Mouse (Mus musculus): Measurements from ENCODE around the gene Olfr67. TPM values are rescaled to one million over a fixed set of nuclear protein-coding genes. Genes with fewer than 3 reads are reported as not detected.
A peak's percentile ranks its signal among the peaks of the same experiment; 100 is the strongest.
"Not testable (repeated sequence)": the region's sequence is repeated elsewhere in the genome, so short reads cannot be mapped to it uniquely, and the experiment has no call there.

The Olfr67 gene
- total RNA-seq (2017) = not detected in 2 replicates

DNA sequence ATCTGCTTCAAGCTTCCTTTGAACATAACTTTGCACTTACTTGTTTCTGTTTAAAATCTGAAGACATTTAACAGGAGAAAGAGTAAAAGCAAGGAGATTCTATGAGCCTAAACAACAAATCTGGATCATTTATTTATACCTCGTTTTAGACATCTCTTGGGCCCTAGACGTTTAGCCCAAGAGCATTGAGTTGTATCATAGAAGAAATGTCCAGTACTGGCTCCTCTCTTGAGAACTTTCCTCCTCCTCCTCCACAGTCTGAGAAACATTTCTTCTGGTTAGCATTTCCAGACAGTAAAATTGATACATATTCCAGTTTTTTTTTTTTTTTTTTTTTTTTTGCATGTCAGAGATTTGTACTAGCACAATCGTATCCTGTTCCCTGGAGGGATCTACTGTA is at the start of gene Olfr67:
Gene Olfr67 (minus strand): TSS at position 101 of the 400 bp plus-strand sequence.
- no peak for ATAC-seq (replicated peaks in 1 of 2; ENCODE audit: insufficient read depth in 1 of 2, low FRiP score in 2 of 2, low TSS enrichment in 1 of 2, low read depth in 1 of 2, poor library complexity in 2 of 2, severe bottlenecking in 2 of 2)

DNA sequence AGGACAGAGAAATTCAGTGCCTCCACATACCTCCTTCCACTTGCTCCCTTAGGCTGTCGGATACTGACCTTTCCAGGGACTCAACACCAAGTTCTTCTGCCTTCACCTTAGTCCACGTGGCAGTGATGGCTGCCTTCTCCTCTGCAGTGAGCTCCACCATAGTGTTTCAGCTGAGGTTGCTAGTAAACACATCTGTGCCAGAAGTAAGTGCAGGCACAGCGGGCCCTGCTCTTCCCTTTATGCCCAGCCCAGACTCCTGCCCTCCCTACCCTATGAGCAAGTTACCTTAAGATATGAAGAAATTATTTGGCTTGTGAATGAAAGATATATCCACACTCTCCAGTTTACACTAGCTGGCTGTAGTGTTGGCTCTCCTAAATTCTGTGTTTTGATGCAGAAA is 48.6 kb upstream of the Olfr67 start, which contains the start of gene Hbb-bh2:
Gene Hbb-bh2 (minus strand): TSS at position 253 of the 400 bp plus-strand sequence.
- no peak for ATAC-seq (replicated peaks in 1 of 2; ENCODE audit: insufficient read depth in 1 of 2, low FRiP score in 2 of 2, low TSS enrichment in 1 of 2, low read depth in 1 of 2, poor library complexity in 2 of 2, severe bottlenecking in 2 of 2)

- ATAC-seq (replicated peaks in 1 of 2; ENCODE audit: insufficient read depth in 1 of 2, low FRiP score in 2 of 2, low TSS enrichment in 1 of 2, low read depth in 1 of 2, poor library complexity in 2 of 2, severe bottlenecking in 2 of 2) = peak in 1 of 2 experiments; percentile 39; a peak in 2 of 4 replicates
Observed at GRCm38 (mm10) chr7:103827808-103828207, 36.2 kb upstream of the Olfr67 start, which contains the start of gene Hbb-bs. Hbb-bs (minus strand) TSS chr7:103828096.

- ATAC-seq (replicated peaks in 1 of 2; ENCODE audit: insufficient read depth in 1 of 2, low FRiP score in 2 of 2, low TSS enrichment in 1 of 2, low read depth in 1 of 2, poor library complexity in 2 of 2, severe bottlenecking in 2 of 2) = peak; percentile 44 to 51; a peak in 3 of 4 replicates
Observed at GRCm38 (mm10) chr7:103827139-103827538, 35.5 kb upstream of the Olfr67 start.

DNA sequence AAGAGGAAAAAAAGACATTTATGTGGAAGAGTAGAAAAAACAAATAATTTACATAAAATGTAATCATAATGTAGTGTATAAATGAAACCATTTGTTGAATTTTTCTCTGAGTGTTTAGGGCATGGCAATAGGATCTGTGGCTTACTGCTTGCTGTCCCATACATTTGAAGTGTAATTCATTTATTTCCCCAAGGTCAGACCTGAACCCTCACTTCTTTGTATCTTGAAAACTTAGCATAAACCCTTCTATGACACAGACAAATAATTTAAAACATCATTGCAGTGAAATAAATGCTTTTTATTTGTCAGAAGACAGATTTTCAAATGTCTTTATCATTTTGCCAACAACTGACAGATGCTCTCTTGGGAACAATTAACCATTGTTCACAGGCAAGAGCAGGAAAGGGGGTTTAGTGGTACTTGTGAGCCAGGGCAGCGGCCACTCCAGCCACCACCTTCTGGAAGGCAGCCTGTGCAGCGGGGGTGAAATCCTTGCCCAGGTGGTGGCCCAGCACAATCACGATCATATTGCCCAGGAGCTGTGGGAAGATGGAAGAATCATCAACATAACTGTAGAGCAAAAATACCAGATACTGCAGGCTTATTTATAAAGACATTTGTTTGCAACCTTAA is 34.8 kb upstream of the Olfr67 start:
- ATAC-seq (replicated peaks in 1 of 2; ENCODE audit: insufficient read depth in 1 of 2, low FRiP score in 2 of 2, low TSS enrichment in 1 of 2, low read depth in 1 of 2, poor library complexity in 2 of 2, severe bottlenecking in 2 of 2) = no peak

DNA sequence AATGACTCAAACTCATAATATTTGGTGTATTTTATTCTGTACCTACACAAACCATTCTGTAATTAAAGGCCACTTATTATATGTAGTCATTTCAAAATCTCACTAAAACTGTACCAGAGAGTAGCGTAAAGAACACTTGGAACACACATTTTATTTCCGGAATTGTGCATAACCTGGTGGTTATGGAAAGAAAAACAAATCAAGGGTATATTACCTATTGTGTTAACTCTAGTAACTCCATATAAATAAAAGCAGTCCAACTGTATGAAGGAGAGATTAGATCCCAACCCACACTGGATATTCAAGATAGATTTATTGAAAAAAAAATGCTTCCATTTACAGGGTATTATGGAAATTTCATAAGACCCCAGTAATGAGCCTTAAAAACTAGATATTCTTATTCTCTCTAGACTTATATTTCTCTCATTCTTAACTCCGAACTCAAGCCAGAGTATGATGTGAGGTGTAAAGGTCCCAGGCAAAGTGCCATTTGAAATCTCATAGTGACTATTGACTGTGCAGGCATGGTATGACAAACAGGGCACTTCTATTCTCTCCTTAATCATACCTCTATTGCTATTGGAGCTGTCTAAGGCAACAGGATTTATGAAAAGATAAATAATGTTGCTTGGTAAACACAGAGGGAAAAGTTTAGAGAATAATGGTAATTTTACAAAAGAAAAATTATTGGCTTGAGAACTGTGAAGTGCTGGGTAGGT is 34.1 kb upstream of the Olfr67 start:
- ATAC-seq (replicated peaks in 1 of 2; ENCODE audit: insufficient read depth in 1 of 2, low FRiP score in 2 of 2, low TSS enrichment in 1 of 2, low read depth in 1 of 2, poor library complexity in 2 of 2, severe bottlenecking in 2 of 2) = no peak

GRCm38 (mm10) chr7:103824597-103824996 is 33.0 kb upstream of the Olfr67 start:
- ATAC-seq (replicated peaks in 1 of 2; ENCODE audit: insufficient read depth in 1 of 2, low FRiP score in 2 of 2, low TSS enrichment in 1 of 2, low read depth in 1 of 2, poor library complexity in 2 of 2, severe bottlenecking in 2 of 2) = no peak

- ATAC-seq (replicated peaks in 1 of 2; ENCODE audit: insufficient read depth in 1 of 2, low FRiP score in 2 of 2, low TSS enrichment in 1 of 2, low read depth in 1 of 2, poor library complexity in 2 of 2, severe bottlenecking in 2 of 2) = not testable (repeated sequence)
Observed at GRCm38 (mm10) chr7:103815085-103815484, 23.5 kb upstream of the Olfr67 start.

- no peak for ATAC-seq (replicated peaks in 1 of 2; ENCODE audit: insufficient read depth in 1 of 2, low FRiP score in 2 of 2, low TSS enrichment in 1 of 2, low read depth in 1 of 2, poor library complexity in 2 of 2, severe bottlenecking in 2 of 2)
Observed at GRCm38 (mm10) chr7:103813766-103814165, 22.1 kb upstream of the Olfr67 start, which contains the start of gene Hbb-bt. Hbb-bt (minus strand) TSS chr7:103813996.

DNA sequence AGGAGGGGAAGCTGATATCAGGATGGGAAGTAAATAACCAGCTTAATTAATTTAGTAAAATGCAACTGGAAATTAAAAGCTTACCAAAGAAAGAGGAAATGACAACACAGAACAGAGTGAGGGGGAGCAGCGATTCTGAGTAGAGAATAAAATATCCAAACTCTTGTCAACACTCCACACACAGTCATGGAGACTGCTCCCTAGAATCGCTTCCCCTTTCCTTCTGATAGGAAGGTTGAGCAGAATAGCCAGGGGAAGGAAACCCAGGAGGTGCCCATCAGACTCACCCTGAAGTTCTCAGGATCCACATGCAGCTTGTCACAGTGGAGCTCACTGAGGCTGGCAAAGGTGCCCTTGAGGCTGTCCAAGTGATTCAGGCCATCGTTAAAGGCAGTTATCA is 21.5 kb upstream of the Olfr67 start:
- ATAC-seq (replicated peaks in 1 of 2; ENCODE audit: insufficient read depth in 1 of 2, low FRiP score in 2 of 2, low TSS enrichment in 1 of 2, low read depth in 1 of 2, poor library complexity in 2 of 2, severe bottlenecking in 2 of 2) = peak in 1 of 2 experiments; percentile 5; a peak in 1 of 4 replicates

DNA sequence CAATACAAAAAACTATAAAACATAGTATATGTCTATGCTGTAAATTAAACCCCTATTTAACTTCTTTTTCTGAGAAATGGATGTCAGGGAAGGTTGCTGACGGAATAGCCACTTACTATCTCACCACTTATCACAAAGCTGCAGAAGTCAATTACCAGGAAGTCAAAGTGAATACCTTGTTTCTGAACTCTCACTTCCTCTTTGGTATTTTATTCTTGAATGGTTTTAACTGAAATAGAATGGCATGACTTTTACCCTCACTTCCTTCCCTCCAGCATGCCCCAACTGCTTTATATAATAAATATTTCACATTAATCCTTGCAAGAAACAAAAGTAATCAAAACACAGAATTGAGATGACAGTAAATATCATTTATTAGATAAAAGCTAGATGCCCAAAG is 20.6 kb upstream of the Olfr67 start:
- ATAC-seq (replicated peaks in 1 of 2; ENCODE audit: insufficient read depth in 1 of 2, low FRiP score in 2 of 2, low TSS enrichment in 1 of 2, low read depth in 1 of 2, poor library complexity in 2 of 2, severe bottlenecking in 2 of 2) = peak; percentile 55 to 78

DNA sequence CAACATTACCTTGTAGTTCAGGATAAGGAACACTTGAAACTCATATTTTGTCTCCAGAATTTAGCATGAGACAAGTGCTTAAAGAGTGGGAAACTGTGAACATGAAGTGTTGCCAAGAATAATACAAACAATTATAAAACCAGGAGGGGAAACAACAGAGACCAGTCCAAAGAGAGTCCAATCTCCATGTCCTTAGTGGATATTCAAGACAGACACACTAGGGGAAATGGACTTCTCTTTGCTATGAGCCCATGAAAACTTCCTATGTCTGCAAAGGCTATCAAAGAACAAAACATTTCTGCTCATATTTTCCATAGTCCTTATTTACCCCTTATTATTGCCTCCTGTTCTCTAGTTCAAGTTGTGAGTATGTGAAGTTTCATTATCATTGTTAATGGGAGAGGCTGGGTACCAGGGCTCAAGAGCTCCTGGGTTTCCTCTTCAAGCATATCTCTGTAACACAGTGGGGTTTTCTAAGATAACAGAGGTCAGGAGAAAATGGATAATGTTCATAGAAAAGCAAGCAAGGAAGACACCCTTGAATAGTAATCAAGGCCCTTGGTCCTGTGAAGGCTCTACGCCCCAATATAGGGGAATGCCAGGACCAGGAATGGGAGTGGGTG is 19.7 kb upstream of the Olfr67 start:
- no peak for ATAC-seq (replicated peaks in 1 of 2; ENCODE audit: insufficient read depth in 1 of 2, low FRiP score in 2 of 2, low TSS enrichment in 1 of 2, low read depth in 1 of 2, poor library complexity in 2 of 2, severe bottlenecking in 2 of 2)

GRCm38 (mm10) chr7:103810746-103811145 is 19.1 kb upstream of the Olfr67 start:
- no peak for ATAC-seq (replicated peaks in 1 of 2; ENCODE audit: insufficient read depth in 1 of 2, low FRiP score in 2 of 2, low TSS enrichment in 1 of 2, low read depth in 1 of 2, poor library complexity in 2 of 2, severe bottlenecking in 2 of 2)

DNA sequence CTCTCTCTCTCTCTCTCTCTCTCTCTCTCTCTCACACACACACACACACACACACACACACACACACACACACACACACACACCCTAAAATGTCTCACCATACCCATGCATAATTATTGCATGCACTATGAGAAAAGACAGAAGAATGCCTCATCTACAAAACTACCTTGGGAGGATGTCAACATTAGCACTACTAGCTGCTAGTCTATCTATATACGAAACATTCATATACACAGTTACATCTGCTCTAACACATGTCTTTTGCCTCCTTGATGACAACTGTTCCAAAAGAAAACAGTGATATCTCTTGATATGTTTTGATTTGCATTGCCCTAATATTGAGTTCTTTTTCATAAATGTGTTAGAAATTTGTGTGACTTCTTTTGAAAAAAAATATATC is 18.7 kb upstream of the Olfr67 start:
- ATAC-seq (replicated peaks in 1 of 2; ENCODE audit: insufficient read depth in 1 of 2, low FRiP score in 2 of 2, low TSS enrichment in 1 of 2, low read depth in 1 of 2, poor library complexity in 2 of 2, severe bottlenecking in 2 of 2) = no peak

- ATAC-seq (replicated peaks in 1 of 2; ENCODE audit: insufficient read depth in 1 of 2, low FRiP score in 2 of 2, low TSS enrichment in 1 of 2, low read depth in 1 of 2, poor library complexity in 2 of 2, severe bottlenecking in 2 of 2) = no peak
Observed at GRCm38 (mm10) chr7:103809801-103810155, 18.2 kb upstream of the Olfr67 start.

DNA sequence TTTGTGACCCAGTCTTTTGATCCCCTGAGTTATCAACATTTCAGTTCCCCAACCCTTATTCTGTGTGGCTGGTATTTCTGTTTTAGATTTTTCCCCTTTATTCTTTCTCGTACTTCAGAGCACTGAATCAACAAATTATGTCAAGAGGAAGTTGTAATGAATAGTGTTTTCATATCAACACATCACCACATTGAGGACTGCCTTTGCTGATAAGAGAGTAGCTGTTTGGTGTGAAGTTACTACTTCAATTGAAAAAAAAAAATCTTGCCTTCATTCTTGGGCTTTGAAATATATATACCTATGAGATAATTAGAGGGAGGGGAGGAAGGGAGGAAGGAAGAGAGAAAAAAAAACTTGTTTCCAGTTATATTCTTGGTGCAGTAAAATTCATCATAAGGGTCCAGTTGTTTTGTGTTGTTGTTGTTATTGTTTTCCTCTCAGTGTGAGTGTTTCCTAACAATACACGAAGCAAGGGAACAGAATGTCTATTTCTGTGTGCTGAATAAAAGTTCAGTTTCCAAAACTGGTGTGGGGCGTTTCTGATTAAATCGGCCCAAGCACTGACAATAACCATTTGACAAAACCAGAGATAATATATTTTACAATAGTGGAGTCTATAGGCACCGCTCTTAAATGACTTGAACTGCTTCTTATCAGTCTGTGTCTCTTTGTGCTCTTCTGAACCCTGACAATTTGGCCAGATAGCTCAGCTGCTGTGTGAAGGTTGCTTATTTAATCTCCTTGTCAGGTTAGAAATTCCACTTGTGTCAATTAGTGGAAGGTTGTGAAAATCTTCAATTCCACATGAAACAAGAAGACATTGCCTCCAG is 17.6 kb upstream of the Olfr67 start:
- ATAC-seq (replicated peaks in 1 of 2; ENCODE audit: insufficient read depth in 1 of 2, low FRiP score in 2 of 2, low TSS enrichment in 1 of 2, low read depth in 1 of 2, poor library complexity in 2 of 2, severe bottlenecking in 2 of 2) = peak; percentile 73 to 81

GRCm38 (mm10) chr7:103808120-103808519 is 16.5 kb upstream of the Olfr67 start:
- not testable (repeated sequence) for ATAC-seq (replicated peaks in 1 of 2; ENCODE audit: insufficient read depth in 1 of 2, low FRiP score in 2 of 2, low TSS enrichment in 1 of 2, low read depth in 1 of 2, poor library complexity in 2 of 2, severe bottlenecking in 2 of 2)

All from hematopoietic stem cell, adult 5-6 weeks (primary cell).